Mouse (Mus musculus): ENCODE measurements around the gene 3110082I17Rik.

DNA sequence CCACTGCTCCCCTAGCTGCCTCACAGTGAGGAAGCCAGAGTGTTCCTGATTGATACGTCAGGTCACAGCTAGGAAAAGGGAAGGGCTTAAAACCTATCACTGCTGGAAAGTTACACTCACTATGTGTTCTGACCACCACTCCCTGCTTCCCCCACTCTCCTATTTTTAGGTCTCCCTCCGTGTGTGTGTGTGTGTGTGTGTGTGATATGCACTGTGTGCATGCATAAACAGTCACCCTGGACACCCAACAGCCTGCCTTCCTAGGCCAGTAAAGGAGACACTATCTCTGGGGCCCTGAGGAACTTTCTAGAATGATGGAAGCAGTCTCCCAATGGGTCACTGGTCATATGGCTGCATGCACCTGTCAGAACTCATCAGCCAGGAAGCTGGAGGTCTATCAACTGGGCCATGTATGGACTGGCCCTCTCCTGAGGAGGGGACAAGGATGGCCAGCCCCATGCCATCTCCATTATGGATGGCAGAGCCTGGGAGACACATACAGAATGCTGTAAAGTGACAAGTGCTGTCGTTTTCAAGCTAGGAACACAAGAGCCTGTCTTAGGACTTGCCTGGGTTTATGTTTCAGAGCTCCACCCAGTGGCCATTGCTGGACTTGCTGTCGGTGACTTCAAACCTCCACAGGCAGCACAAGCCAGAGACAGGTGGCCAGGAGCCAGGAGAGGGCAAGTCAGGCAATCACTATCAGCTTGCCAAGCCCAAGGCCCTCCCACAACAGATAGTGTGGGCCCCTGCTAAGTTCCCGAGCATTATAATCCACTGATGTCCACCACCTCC lies 62.2 kb downstream of the 3110082I17Rik start:
- TF ChIP-seq NELFE (IDR thresholded peaks at IDR 0.05; ENCODE audit: low read depth, low read length) (no peak), CTCF (conservative IDR thresholded peaks at IDR 0.05 in 1 of 2, IDR thresholded peaks at IDR 0.05 in 1 of 2; ENCODE audit: low read depth in 2 of 2, low read length in 2 of 2) (peak; percentile 68 to 82), RCOR1 (conservative IDR thresholded peaks at IDR 0.05; ENCODE audit: low read depth, low read length) (no peak), NRF1 (IDR thresholded peaks at IDR 0.05; ENCODE audit: low read depth, low read length) (no peak), POLR2AphosphoS2 (IDR thresholded peaks at IDR 0.05; ENCODE audit: low read depth, low read length) (no peak), MXI1 (IDR thresholded peaks at IDR 0.05; ENCODE audit: low read depth, low read length) (no peak), EP300 (IDR thresholded peaks at IDR 0.05; ENCODE audit: low read length) (no peak), UBTF (IDR thresholded peaks at IDR 0.05; ENCODE audit: low read depth, low read length) (no peak), ELF1 (IDR thresholded peaks at IDR 0.05; ENCODE audit: low read depth, low read length) (no peak), MAX (IDR thresholded peaks at IDR 0.05; ENCODE audit: low read length) (no peak), SIN3A (IDR thresholded peaks at IDR 0.05; ENCODE audit: low read length) (no peak), SMC3 (IDR thresholded peaks at IDR 0.05; ENCODE audit: low read depth, low read length) (peak; percentile 82)

All from CH12.LX (cell line).